Mouse (Mus musculus) olfactory bulb, adult 2 months (tissue): ENCODE data around the gene Mapk10.

Experiments
- CTCF ChIP-seq: fragments of 200-500 bp; IDR thresholded peaks from 2 replicates; pipeline ENCODE4 v1.5.1; 2012; ENCODE audit warnings: low read depth, mild to moderate bottlenecking, low read length, moderate library complexity; ENCODE audit not compliant: insufficient read depth
- POLR2A ChIP-seq: fragments of 200-500 bp; IDR thresholded peaks from 2 replicates; pipeline ENCODE4 v1.6.1; 2012; ENCODE audit warnings: mild to moderate bottlenecking, low read depth, low read length, moderate library complexity; ENCODE audit not compliant: insufficient read depth

DNA sequence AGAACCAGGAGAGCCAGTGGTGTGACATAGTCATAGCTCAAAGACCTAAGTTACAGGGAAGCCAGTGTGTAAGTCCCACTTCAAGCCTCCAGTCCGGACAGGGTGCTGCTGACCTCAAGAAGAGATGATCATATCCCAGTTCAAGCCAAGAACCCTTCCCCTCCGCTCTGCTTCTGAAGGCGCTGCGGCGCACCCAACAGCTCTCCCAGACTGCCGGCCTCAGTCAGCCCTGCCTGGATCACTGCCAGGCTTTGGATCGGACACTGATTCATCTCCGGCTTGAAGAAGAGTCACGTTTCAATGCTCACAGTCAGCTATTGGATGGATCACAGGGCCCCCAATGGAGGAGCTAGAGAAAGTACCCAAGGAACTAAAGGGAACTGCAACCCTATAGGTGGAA is 76.3 kb downstream of the Mapk10 start:
- TF ChIP-seq POLR2A (no peak), CTCF (no peak)
